Mouse (Mus musculus) heart, postnatal 36 days (tissue): ENCODE data around the gene Myo1h. TPM values are rescaled to one million over a fixed set of nuclear protein-coding genes. Genes with fewer than 3 reads are reported as not detected.
A peak's percentile ranks its signal among the peaks of the same experiment; 100 is the strongest.

Experiments used
- DNase-seq, 2 experiments: peaks; one replicate each; pipeline ENCODE4 v3.0.0; 2021 to 2022
- intact Hi-C: fragments of 180-260 bp; cut with DNase I; formaldehyde crosslinking; loops from one replicate; pipeline ENCODE4 v1.15.1; 2025
- total RNA-seq, 2 experiments: library from RNA; stranded (reverse); gene quantifications; 2 replicates each; pipeline ENCODE4 v1.2.3; 2021

The Myo1h gene
- total RNA-seq, 2 experiments from 2014 or later, result 0.14 TPM; not detected in 1

DNA sequence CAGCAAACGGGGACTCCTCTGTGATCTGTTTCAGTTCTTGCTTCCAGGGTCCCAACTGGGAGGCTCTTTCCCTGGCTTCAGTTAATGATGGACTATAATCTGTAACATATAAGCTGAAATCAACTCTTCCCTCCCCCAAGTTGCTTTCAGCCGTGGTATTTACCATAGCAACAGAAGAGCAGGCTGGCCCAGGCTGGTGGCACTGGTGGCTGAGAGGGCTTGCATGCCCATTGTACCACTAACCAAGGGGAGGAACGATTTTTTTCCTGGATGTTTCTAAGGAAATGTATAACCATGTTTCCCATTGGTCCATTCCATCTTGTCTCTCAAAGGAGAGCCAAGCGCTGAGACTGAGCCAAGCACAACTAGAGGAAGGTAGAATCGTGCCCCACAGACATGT, 570 bp upstream of the Myo1h start:
- intact Hi-C loops, result no loop called here
- DNase-seq, result no peak

- intact Hi-C loops, result no loop called here
- no peak for DNase-seq
Observed at GRCm38 (mm10) chr5:114290004-114290403, 1.0 kb downstream of the Myo1h start.

DNA sequence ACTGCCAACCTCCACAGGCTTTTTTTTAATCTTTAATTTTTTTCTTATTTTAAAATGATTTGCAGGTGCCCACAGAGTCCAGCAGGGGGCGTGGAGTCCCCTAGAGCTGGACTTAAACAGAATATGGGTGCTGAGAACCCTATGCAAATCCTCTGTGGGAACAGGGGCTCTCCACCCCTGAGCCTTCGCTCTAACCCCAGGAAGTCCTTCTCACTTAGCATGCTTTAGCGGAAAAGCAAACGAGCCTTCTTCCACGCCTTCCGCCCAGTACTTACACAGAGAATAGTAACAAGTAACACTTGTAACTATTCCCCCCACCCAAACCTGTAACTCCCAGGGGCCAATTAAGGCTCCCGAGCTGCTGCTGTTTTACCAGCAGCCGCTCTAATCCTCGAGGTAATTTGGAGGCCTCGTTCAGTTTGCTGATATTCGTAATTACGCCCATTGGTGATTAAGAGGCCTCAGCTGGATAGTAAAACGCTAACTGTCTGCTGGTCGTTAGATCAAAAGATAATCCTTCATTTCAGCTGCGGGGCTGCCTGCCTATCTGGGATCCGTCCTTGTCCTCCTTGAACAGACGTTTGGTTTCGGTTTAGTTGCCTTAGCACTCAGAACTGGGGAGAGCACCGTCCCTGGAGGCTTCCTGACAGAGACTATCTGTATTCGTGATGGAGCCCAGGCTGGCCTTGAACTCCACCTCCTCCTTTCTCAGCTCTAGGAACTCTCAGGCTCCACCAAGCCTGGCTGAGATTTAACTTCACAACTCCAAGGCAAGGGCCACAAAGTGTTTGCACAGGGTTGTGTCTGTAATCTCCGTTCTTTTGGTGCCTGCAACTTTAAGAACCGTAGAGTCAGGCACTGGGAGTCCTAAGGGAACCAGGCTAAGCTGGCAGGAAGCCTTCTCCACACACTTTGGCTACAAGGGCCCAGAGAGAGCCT, 8.0 kb downstream of the Myo1h start:
- peak; percentile 16 to 48 for DNase-seq
- intact Hi-C loops, result no loop called here

DNA sequence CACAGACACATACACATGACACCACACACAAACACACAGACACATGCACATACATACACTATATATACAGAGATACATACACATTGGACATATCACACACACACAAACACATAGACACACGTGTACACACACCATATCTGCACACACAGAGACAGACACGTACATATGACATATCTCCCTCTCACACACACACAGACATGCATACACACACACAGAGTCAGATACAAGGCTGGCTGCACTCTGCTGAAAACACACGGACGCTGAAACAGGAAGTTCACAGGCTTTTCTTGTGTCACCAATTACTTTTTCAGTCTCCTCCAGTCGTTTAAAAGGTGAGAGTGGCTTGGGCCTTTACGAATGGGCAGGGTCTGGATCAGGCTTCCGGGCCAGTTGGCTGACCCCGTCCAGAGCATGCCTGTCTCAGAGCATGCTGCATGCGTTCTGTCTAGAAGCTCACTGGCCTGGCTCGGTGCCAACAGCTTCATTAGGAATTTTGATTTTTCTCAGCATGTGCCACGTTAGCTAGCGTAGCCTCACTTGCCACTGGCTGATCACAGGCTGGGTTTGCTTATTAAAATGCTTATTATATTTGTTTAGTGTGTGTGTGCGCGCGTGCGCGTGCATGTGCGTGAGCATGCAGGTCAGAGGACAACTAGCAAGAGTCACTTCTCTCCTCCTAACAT, 9.4 kb downstream of the Myo1h start:
- intact Hi-C loops, result no loop called here
- peak in 1 of 2 experiments; percentile 7 for DNase-seq

DNA sequence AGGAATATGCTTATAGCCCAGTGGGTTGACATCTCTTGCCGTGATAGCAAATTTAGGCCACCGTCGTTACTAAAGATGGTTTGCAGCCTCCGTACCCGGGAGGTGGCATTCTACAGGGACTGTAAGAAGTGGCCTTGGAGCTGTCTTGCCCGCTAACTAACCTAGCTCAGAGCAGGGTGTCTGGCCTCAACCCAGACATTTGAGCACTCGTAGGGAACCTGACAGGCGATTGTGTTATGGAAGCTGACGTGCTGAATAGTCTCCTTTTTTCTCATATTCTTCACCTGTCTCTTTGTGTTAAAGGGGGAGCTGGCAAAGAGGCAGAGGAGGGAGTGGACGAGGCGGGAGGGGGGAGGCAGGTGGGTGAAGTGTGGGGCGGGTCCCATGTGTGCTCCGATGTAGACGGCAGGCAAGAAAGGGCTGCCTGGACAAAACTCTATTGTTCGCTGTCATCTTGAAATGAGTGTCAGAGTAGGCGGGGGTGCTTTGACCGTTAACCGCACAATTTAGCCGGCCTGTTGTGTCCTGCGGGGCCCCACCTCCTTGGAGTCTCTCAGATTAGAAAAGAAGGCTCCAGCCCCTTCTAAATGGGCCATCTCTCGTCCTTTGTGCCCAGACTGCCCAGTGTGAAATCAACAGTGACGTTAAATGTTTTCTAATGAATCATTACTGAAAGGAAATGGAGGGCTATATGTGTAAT, 10.3 kb downstream of the Myo1h start:
- no peak for DNase-seq
- intact Hi-C loops, result no loop called here

DNA sequence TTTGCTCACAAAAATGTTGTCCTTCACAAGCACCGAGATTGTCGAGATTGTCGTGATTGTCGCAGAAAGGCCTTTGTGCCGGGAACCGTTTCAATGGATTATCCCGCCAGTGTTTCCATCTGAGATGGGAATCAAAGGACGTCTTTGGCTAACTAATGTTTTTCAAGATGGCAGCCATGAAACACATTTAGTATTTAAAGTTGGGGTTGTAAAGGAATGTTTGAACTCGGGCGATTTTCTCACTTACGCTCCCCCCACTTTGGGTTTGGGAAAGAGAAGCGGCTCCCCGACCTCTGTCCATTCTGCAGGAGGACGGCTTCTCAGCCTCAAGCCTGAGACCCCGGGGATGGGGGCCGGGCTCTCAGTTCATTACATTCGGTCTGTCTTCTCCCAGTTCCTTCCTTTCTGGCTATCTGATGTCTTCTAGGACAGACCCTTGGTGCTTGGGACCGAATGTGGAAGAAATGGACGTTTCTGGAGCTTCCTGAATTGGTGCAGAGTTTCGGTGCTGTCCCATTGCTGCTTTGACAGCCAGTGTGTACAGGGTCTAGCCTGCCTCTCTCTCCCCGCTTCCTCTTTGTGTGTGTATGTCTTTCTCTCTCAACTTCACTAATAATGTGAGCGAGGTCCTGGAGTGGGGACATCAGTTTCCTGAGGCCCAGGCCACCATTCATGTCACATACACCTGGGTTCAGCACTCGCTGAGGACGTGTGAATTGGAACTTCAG, 11.1 kb downstream of the Myo1h start:
- intact Hi-C loops, result no loop called here
- no peak for DNase-seq

DNA sequence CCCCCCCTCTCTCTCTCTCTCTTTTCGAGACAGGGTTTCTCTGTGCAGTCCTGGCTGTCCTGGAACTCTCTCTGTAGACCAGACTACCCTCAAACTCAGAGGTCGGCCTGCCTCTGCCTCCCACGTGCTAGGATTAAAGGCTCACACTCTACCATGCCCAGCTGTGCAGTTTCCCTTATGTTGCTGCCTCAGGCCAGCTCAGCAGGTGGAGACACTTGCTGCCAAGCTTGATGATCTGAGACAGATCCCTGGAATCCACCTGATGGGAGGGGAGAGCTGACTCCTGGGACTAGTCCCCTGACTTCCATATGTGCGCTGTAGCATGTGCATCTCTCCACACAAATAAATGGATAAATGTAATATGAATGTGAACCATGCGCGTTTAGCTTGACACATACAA, 14.2 kb downstream of the Myo1h start:
- no peak for DNase-seq
- intact Hi-C loops, result no loop called here

GRCm38 (mm10) chr5:114306496-114306895, 17.5 kb downstream of the Myo1h start:
- no peak for DNase-seq
- intact Hi-C loops, result no loop called here

DNA sequence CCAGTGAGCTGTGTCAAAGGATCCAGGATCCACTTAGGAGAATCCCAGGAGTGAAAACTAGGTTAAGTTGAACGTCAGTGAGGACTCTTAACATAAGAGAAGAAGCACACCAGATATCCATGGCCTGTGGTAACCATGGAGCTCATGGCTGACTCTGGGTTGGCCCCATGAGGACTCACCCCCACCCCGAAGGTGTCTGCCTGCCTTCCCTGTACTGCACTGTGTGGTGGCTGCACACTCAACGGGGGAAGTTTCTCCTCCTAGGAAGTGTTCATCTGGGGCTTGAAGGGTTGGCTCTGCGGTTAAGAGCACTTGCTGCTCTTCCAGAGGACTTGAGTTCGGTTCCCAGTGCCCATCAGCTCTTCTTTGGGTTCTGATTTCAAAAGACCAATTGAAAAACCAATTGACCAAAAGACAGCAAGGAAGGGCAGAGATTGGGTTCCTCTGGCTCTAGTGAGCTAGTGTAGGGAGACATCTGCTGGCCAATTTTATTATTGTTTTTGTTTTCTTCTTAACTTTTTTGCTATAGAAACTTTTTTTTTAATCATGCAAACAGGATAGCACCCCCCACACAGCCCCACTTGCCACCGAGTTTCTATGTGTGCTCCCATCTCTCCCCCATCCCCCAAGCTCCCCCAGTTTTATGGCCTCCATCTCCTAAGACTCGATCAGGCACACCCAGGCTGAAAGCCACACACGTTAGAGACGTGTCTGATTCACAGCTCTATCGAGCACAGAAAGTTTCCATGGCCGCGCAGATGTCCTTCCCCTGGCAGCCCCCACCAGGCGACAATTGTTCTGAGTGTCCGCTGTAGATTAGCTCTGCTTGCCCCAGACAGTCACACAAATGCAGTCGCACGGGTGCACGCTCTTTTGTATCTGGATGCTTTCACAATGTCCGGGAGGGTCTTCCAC, 20.1 kb downstream of the Myo1h start:
- DNase-seq, result no peak
- intact Hi-C loops, result loop anchor here (1.0 kb wide), 3 partner anchors 61 to 262 kb away; no protein-coding TSS in a partner anchor

GRCm38 (mm10) chr5:114309680-114310036, 20.7 kb downstream of the Myo1h start:
- DNase-seq, result no peak
- intact Hi-C loops, result loop anchor here (1.0 to 2.0 kb wide), 4 partner anchors 61 to 309 kb away; no protein-coding TSS in a partner anchor

DNA sequence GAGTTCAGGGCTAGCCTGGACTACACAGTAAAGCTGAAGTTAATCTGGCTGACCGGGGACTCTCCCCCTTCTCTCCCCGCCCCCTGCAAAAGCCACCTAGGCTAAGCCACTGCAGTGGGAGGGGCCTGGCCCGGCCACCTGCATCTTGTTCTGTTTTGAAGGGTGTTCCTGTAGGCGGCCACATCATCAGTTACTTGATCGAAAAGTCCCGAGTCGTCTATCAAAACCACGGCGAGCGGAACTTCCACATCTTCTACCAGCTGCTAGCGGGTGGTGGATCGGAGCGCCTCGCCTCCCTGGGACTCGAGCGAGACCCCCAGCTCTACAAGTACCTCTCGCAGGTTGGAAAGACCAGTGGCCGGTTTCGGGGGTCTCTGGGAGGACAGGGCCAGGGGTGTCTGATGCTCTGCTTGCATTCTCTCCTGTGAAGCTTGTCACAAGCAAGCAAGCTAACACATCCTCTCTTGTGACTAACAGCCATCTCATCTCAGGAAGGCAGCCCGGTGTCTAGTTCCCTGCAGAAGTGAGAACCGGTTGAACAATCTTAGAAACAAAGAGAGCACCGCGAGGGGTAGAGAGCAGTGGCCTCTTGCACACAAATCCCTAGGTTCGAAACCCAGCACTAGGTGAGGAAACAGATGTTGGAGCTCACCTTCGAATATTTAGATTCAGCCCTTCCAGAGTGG, 34.3 kb downstream of the Myo1h start:
- intact Hi-C loops, result no loop called here
- DNase-seq, result no peak

GRCm38 (mm10) chr5:114323791-114324507, 35.0 kb downstream of the Myo1h start:
- peak; percentile 14 to 39 for DNase-seq
- intact Hi-C loops, result no loop called here

- DNase-seq, result no peak
- intact Hi-C loops, result no loop called here
Observed at GRCm38 (mm10) chr5:114342996-114343395, 54.0 kb downstream of the Myo1h start.

DNA sequence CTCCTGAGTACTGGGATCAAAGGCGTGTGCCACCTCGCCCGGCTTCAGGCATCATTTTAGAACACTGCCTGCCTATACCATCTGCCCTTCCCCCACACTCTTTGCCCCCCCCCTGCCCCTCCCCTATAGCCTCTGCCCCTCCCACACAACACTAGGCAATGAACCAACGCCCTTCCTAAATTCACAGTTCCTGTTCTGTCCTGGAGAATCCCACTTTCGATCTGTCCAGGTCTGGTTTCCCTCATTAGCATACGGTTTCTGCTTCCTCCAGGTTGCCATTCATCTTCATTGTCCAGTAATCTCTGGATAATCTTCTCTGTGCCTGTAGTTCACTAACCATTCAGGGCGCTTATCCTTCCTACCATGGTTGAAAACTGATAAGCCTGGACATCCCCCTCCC, 54.6 kb downstream of the Myo1h start:
- intact Hi-C loops, result no loop called here
- no peak for DNase-seq

DNA sequence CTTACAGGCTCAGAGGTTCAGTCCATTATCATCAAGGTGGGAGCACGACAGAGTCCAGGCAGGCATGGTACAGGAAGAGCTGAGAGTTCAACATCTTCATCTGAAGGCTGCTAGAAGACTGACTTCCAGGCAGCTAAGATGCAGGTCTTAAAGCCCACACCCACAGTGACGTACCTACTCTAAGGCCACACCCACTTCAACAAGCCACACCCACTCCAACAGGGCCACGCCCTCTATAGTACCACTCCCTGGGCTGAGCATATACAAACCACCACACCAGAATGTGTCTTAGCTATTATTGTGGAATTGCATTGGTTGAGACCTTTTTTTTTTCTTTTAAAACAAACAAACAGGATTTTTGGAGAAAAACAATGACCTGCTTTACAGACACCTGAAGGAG, 56.6 kb downstream of the Myo1h start:
- DNase-seq, result no peak
- intact Hi-C loops, result no loop called here

DNA sequence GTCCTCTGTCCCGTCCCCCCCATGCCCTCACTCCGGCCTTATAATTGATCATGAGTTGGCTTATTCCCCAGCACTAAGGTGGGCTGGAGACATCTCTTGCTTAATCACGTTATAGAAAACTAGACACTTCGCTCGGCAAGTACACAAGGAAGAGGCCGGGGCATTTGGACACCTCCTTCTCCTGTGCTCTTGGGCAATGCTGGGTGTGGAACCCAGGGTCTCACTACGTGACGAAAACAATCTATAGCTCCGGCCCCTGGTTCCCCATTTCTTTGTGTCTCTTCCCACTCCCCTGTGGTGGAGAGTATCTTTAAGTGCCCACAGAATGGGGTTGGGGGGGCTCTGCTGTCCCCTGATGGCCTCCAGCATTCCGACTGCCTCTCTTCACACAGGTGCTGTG, 58.0 kb downstream of the Myo1h start:
- DNase-seq, result no peak
- intact Hi-C loops, result no loop called here

DNA sequence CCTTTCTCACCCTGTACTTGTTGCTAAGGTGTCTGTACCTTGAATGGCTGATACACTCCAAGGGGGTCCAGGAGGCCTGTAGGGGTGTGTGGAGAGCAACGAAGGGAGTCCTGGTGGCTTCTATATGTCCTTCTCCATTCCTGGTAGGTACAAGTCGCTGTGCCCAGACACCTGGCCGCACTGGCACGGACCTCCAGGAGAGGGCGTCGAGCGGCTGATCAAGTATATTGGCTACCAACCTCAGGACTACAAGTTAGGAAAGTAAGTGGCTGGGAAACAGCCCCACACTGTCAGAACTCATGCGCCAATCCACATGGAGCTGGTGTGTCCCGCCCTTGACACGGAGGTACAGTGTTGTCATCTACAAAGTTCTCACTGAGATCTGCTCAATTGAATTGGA, 62.5 kb downstream of the Myo1h start:
- DNase-seq, result no peak
- intact Hi-C loops, result no loop called here

DNA sequence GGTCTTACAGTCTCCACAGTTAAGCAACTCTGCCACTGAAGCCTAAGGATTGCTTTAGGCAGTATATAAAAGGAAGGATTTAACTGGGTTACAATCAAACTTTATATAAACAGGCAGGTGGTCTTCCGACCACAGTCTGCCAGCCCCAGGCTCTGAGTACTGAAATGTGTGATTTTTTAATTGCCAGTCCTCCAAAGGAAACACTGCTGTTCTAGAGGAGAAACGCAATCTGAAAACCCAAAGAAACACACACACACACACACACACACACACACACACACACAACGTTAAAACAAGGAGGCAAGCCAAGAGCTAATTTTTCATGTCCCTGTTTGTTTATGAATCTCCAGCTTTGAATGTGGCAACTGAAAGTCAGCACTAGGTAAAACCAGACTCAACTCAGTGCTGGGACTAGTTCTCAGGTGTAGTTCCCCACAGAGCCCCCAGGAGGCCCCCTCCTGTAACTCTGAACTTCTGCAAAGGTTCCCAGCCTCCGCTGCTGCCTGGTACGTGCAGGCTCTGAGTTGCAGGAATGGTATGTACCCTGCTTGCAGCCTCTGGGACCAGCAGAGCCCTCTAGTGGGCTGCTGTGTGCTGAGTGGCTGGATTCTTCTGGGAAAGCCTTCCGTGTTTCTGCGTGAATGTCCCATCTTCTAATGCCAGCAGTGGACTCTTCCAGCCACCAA, 67.4 kb downstream of the Myo1h start:
- peak; percentile 73 to 78 for DNase-seq
- intact Hi-C loops, result loop anchor here (1.0 to 2.0 kb wide), 2 partner anchors 27 to 44 kb away; no protein-coding TSS in a partner anchor
